8 mouse cellular contexts compared by ENCODE assay signal in the genomic region with DNA sequence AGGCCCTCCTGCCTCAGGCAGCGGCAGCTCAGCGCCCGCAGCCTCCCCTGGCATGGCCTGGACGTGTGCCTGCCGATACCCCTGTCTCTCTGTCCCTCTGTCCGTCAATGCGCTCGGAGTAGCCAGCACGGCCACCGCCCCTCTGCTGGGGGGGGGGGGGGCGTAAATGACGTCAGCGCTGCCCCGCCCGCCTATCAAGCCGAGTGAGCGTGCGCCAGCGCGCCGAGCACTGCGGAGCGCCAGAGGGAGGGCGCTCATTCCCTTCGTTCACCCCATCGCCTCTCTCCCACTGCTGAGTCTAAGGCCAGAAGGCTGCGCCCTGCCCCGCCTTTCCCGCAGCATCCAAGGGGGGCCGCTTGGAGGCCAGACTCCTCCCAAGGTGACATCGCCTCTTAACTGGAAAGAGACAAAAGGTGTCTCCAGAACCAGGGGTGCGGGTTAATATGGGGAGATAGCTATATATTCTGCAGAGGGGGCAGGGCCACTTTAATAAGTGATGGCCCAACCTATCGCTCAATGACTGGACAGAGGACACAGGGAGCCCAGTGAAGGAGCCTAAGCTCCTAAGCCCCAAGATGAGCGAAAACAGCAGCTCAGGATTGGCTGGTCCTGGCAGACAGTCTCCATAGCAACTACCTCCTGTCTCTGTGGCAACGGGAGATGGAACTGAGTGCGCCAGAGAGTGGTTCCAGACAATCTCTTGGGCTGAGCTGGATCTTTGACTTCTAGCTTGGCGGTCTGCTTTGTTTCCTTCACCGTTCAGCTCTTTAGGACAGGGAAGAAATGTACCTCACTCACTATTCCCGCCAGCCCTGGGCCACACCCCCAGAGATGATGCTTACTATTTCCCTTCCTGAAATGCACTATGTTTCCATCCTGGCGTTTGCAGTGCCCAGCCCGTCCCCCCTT. TPM values are rescaled to one million over a fixed set of nuclear protein-coding genes. Genes with fewer than 3 reads are reported as not detected.
DNase-seq lines count a peak whose midpoint lies in the region; ATAC-seq lines count a peak whose summit lies in the region.

A gene (minus strand): TSS at position 563 of the 909 bp plus-strand sequence.

- peak; percentile 91 for ATAC-seq in forebrain, embryonic 13.5 days
- ATAC-seq in liver, embryonic 15.5 days (ENCODE audit: insufficient read depth): no peak

- H3K27me3 ChIP-seq in forebrain, embryonic 13.5 days: no peaks in the 10 kb centered on the region
- peaks cover 58% of the 10 kb centered on the region for H3K27me3 ChIP-seq in liver, embryonic 15.5 days

- H3K4me2 ChIP-seq in forebrain, embryonic 13.5 days: peak within 1 kb of the TSS; percentile 86
- H3K4me2 ChIP-seq in liver, embryonic 15.5 days: peak within 1 kb of the TSS; percentile 44

- H3K9me3 ChIP-seq in forebrain, embryonic 13.5 days (replicated peaks): no peaks in the 10 kb centered on the region
- H3K9me3 ChIP-seq in liver, embryonic 15.5 days (replicated peaks): no peaks in the 10 kb centered on the region

- H3K27ac ChIP-seq in brown adipose tissue, adult 24 weeks (replicated peaks; ENCODE audit: low read depth, low read length): no peak within 1 kb of the TSS
- peak within 1 kb of the TSS; percentile 97 for H3K27ac ChIP-seq in forebrain, embryonic 13.5 days
- no peak within 1 kb of the TSS for H3K27ac ChIP-seq in liver, embryonic 15.5 days (replicated peaks)

- H3K9ac ChIP-seq in forebrain, embryonic 13.5 days: peak within 1 kb of the TSS; percentile 83
- no peak within 1 kb of the TSS for H3K9ac ChIP-seq in liver, embryonic 15.5 days

- H3K4me1 ChIP-seq in brown adipose tissue, adult 24 weeks (ENCODE audit: control insufficient read depth, insufficient read depth, insufficient read length, low read length): no peaks in the 10 kb centered on the region; the same call in 1 of the 2 replicates
- peaks cover 47% of the 10 kb centered on the region for H3K4me1 ChIP-seq in forebrain, embryonic 13.5 days
- H3K4me1 ChIP-seq in liver, embryonic 15.5 days (replicated peaks): peaks cover 28% of the 10 kb centered on the region

- peak within 1 kb of the TSS; percentile 33 for H3K4me3 ChIP-seq in brown adipose tissue, adult 24 weeks (ENCODE audit: insufficient read depth, low read depth, low read length)
- peak within 1 kb of the TSS; percentile 64 for H3K4me3 ChIP-seq in forebrain, embryonic 13.5 days
- H3K4me3 ChIP-seq in liver, embryonic 15.5 days (replicated peaks): peak within 1 kb of the TSS; percentile 20

- H3K36me3 ChIP-seq in forebrain, embryonic 13.5 days (ENCODE audit: poor library complexity, severe bottlenecking): peaks cover 31% of the 10 kb centered on the region
- peaks cover 1% of the 10 kb centered on the region; the same call in 1 of the 2 replicates for H3K36me3 ChIP-seq in liver, embryonic 15.5 days (replicated peaks)

- DNase-seq in adrenal gland, postnatal 36 days: peak; percentile 24 to 34
- no peak for DNase-seq in adrenal gland, postnatal 25 days
- peak; percentile 42 to 59 for DNase-seq in kidney, postnatal 4 days
- DNase-seq in right cerebral cortex, adult 18-20 months: peak; percentile 88
- no peak for DNase-seq in gastrocnemius, adult 8-10 months (ENCODE audit: low spot score in 2 of 2)

- WGBS in forebrain, embryonic 13.5 days: 1% methylated on average over 26 of the region's 41 CpGs
- 6% methylated on average over 40 of the region's 41 CpGs for WGBS in liver, embryonic 15.5 days (ENCODE audit: insufficient replicate concordance)

RNA-seq across cellular contexts. Expression of the gene that starts here (rescaled TPM):
- 1 to 10 TPM; 1.0 to 1.6 TPM for total RNA-seq in adrenal gland, postnatal 36 days (2021)
- total RNA-seq in adrenal gland, postnatal 25 days (2021): 2.2 and 2.5 TPM in 2 replicates
- not detected in 2 replicates for polyA plus RNA-seq in brown adipose tissue, adult 24 weeks (2012; ENCODE audit: insufficient read depth, insufficient read length, missing spikeins)
- 50.1 and 62.2 TPM in 2 replicates for polyA plus RNA-seq in forebrain, embryonic 13.5 days (2015; fragmentation: Nextera tagmentation; extraction: Ambion mirVana)
- 5.2 and 5.3 TPM in 2 replicates for polyA plus RNA-seq in liver, embryonic 15.5 days (2015; fragmentation: Nextera tagmentation; extraction: Ambion mirVana)
- under 1 TPM; 0.08 to 0.22 (median 0.15) TPM for total RNA-seq in gastrocnemius, adult 8-10 months (2022)

Comparison
In these comparisons a context has a peak if more than half of its experiments do, and no peak if none do; other contexts are left out.
1. DNase-seq: peak in adrenal gland, postnatal 36 days (2 of 2), kidney, postnatal 4 days (2 of 2) and right cerebral cortex, adult 18-20 months (single experiment); none in adrenal gland, postnatal 25 days (single experiment) and gastrocnemius, adult 8-10 months (0 of 2).
2. Peak in every context shown above with its lines, with median percentiles within 50 percentile points of each other: H3K4me3 ChIP-seq.